1 mouse cellular context compared by ENCODE assay signal in the genomic region with DNA sequence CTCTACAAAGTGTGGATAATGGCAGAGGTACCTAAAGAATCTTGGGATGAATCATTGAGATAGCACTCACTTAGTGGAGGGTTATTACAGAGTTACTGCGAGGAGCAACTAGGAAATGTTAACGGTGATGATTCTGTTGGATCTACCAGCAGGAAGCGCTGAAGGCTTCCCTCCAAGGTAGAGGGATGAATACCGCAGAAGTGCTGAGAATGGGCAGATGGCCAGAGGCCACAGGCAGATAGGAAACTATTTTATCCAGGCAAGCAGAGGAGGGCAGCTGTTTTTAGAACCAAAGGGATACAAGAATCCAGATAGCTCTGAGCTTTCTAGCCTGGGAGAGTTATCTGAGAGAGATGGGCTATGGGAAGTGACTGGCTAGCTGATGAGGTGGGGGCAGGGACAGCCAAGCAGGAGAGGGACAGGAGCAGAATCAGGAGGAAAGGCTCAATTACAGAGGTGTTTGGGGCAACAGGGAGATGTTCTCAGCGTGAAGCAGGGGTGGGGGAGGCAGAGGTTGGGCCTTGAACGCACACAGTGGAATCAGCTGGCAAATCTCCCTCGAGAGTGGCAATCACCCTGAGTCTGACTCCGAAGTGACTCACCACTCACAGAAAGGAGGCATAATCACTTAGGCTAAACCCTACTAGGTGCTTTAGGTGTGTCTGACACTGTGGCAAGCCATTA.
TF ChIP-seq lines count a peak whose summit lies in the region.

No protein-coding gene starts in this region.

TF ChIP-seq in MEL, 35 proteins besides CTCF, POLR2A, EP300 and RAD21 (continued from another document):
- TF ChIP-seq ZKSCAN1 (IDR thresholded peaks at IDR 0.05; ENCODE audit: low read depth, low read length), result no peak
- TF ChIP-seq NELFE (IDR thresholded peaks at IDR 0.05; ENCODE audit: low read depth, low read length), result no peak
- TF ChIP-seq BHLHE40 (IDR thresholded peaks at IDR 0.05; ENCODE audit: borderline replicate concordance, low read depth, low read length), result 0 out of 2 replicates have a peak, but pooled peaks have one; percentile 9
- TF ChIP-seq MXI1 (IDR thresholded peaks at IDR 0.05; ENCODE audit: low read depth, low read length), result peak; percentile 36; the same call in 1 of the 2 replicates
- no peak for TF ChIP-seq JUND (IDR thresholded peaks at IDR 0.05; ENCODE audit: low read depth, low read length)
- TF ChIP-seq ELF1 (IDR thresholded peaks at IDR 0.05; ENCODE audit: low read depth, low read length), result no peak
- no peak for TF ChIP-seq MYB (IDR thresholded peaks at IDR 0.05; ENCODE audit: low read depth, low read length)
- no peak for TF ChIP-seq HCFC1 (IDR thresholded peaks at IDR 0.05; ENCODE audit: low read depth, low read length)
- TF ChIP-seq UBTF (IDR thresholded peaks at IDR 0.05; ENCODE audit: borderline replicate concordance, insufficient read depth, low read depth, low read length), result no peak
- TF ChIP-seq E2F4 (IDR thresholded peaks at IDR 0.05; ENCODE audit: borderline replicate concordance, low read depth, low read length), result no peak
- TF ChIP-seq SIN3A (IDR thresholded peaks at IDR 0.05; ENCODE audit: low read length), result no peak
- TF ChIP-seq USF1 (IDR thresholded peaks at IDR 0.05; ENCODE audit: low read depth, low read length), result no peak
- TF ChIP-seq KAT2A (conservative IDR thresholded peaks at IDR 0.05; ENCODE audit: low read depth, low read length), result no peak
- TF ChIP-seq POLR2AphosphoS2 (IDR thresholded peaks at IDR 0.05; ENCODE audit: low read length), result no peak
- TF ChIP-seq USF2 (IDR thresholded peaks at IDR 0.05; ENCODE audit: borderline replicate concordance in 1 of 2, insufficient read depth in 1 of 2, low read depth in 1 of 2, low read length in 2 of 2), result no peak
- no peak for TF ChIP-seq CHD1 (IDR thresholded peaks at IDR 0.05; ENCODE audit: low read depth, low read length)
- no peak for TF ChIP-seq POLR2AphosphoS5 (IDR thresholded peaks at IDR 0.05; ENCODE audit: borderline replicate concordance, low read depth, low read length)
- TF ChIP-seq MYC (IDR thresholded peaks at IDR 0.05; ENCODE audit: low read depth, low read length), result 0 out of 2 replicates have a peak, but pooled peaks have one; percentile 14
- no peak for TF ChIP-seq SMC3 (IDR thresholded peaks at IDR 0.05; ENCODE audit: low read depth, low read length)
- peak; percentile 86; the same call in 1 of the 2 replicates for TF ChIP-seq MEF2A (IDR thresholded peaks at IDR 0.05; ENCODE audit: extremely low read depth, insufficient replicate concordance, low read depth, low read length, poor library complexity, severe bottlenecking)
